ENCODE assay signal across 15 mouse cellular contexts in the genomic region with DNA sequence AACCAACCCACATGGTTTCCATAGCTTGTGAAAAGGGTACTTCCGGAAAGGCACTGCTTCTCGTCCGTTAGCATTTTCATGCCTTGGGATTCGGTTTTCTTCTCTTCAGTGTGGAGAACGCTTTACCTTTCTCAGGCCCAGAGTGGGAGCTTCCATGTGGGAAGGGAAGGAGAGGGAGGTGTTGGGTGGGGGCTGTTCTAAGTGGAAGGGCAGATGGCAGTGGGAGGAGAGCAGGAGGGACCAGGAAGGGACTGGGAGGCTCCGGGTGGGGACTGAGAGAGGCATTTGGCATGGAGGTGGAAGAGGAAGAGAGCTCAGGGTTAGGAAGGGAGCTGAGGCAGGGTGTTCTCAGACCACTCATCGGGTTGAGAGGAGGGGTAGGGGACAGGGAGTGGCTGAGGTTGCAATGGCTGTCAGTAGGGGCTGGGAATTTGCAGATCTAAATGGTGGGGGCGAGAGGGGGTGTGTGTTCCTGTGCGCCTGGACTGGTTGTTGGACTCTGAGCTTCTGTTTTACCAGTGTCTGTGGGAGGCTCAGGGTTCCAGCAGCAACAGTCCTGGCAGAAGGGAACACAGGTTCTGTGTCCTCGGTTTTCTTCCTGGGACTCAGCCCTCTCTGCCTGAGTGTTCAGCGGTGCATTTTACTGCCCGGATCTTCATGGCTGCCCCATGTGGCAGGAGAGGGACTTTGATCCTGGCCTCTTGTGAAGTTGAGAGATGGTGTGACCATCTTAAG. TPM values are rescaled to one million over a fixed set of nuclear protein-coding genes. Genes with fewer than 3 reads are reported as not detected.
A peak's percentile ranks its signal among the peaks of the same experiment; 100 is the strongest.
DNase-seq lines count a peak whose midpoint lies in the region; ATAC-seq lines count a peak whose summit lies in the region.
"Had no signal": no experiment of that assay in that cellular context is flagged by ENCODE, and none has a peak within 500 bp of the region (broad histone marks: within the 10 kb centered on the region; RNA-seq: fewer than 3 reads in every experiment).

No protein-coding gene starts in this region.

- H3K36me3 ChIP-seq in midbrain, embryonic 13.5 days, result peaks cover 66% of the 10 kb centered on the region
- peaks cover 15% of the 10 kb centered on the region for H3K36me3 ChIP-seq in midbrain, embryonic 15.5 days (replicated peaks)

- H3K9ac ChIP-seq in midbrain, embryonic 13.5 days (replicated peaks), result no peak overlapping the region
- H3K9ac ChIP-seq in midbrain, embryonic 15.5 days, result no peak overlapping the region
- H3K9ac ChIP-seq: forebrain, postnatal 0 days; hindbrain, embryonic 15.5 days; limb, embryonic 12.5 days had no signal

- no peak overlapping the region for H3K4me2 ChIP-seq in midbrain, embryonic 13.5 days (replicated peaks)
- H3K4me2 ChIP-seq in midbrain, embryonic 15.5 days, result no peak overlapping the region
- H3K4me2 ChIP-seq: hindbrain, embryonic 15.5 days; limb, embryonic 12.5 days had no signal

- 87% methylated on average over 12 of the region's 12 CpGs for WGBS in midbrain, embryonic 13.5 days
- WGBS in midbrain, embryonic 15.5 days, result 88% methylated on average over 12 of the region's 12 CpGs

- H3K4me1 ChIP-seq in midbrain, embryonic 13.5 days (replicated peaks), result peaks cover 8% of the 10 kb centered on the region
- H3K4me1 ChIP-seq in midbrain, embryonic 15.5 days, result peaks cover 3% of the 10 kb centered on the region; the same call in 1 of the 2 replicates

- intact Hi-C loops in heart, postnatal 14 days (cut with DNase I), result no loop called here

- no peak overlapping the region for H3K27ac ChIP-seq in midbrain, embryonic 13.5 days
- H3K27ac ChIP-seq in midbrain, embryonic 15.5 days, result no peak overlapping the region
- H3K27ac ChIP-seq: hindbrain, embryonic 15.5 days; limb, embryonic 12.5 days; midbrain, embryonic 10.5 days had no signal

- no peaks in the 10 kb centered on the region for H3K9me3 ChIP-seq in midbrain, embryonic 13.5 days
- no peaks in the 10 kb centered on the region for H3K9me3 ChIP-seq in midbrain, embryonic 15.5 days
- H3K9me3 ChIP-seq: hindbrain, embryonic 15.5 days; limb, embryonic 12.5 days; midbrain, embryonic 10.5 days had no signal

- H3K4me3 ChIP-seq in midbrain, embryonic 13.5 days (replicated peaks), result no peak overlapping the region
- no peak overlapping the region for H3K4me3 ChIP-seq in midbrain, embryonic 15.5 days
- H3K4me3 ChIP-seq: hindbrain, embryonic 15.5 days; limb, embryonic 12.5 days; midbrain, embryonic 10.5 days had no signal

- peak; percentile 28 to 62 for DNase-seq in heart, adult 9 months (ENCODE audit: low spot score in 2 of 2)
- DNase-seq in heart, postnatal 14 days, result no peak
- peak; percentile 75 to 83 for DNase-seq in layer of hippocampus, adult 18-20 months (ENCODE audit: low spot score in 2 of 2)
- DNase-seq in layer of hippocampus, postnatal 25 days (ENCODE audit: extremely low spot score in 1 of 2, low spot score in 1 of 2), result no peak
- DNase-seq in right cerebral cortex, postnatal 25 days, result peak; percentile 49
- no peak for DNase-seq in right cerebral cortex, postnatal 14 days
- DNase-seq: cerebellum, adult 11-12 months; forebrain, postnatal 0 days; gastrocnemius, postnatal 25 days; lung, postnatal 36 days had no signal

- H3K27me3 ChIP-seq in midbrain, embryonic 13.5 days, result no peaks in the 10 kb centered on the region
- H3K27me3 ChIP-seq in midbrain, embryonic 15.5 days (replicated peaks), result no peaks in the 10 kb centered on the region
- H3K27me3 ChIP-seq: hindbrain, embryonic 15.5 days; limb, embryonic 12.5 days had no signal

- ATAC-seq in midbrain, embryonic 13.5 days, result no peak
- ATAC-seq in midbrain, embryonic 15.5 days (replicated peaks), result no peak
- ATAC-seq: forebrain, postnatal 0 days had no signal

RNA-seq across cellular contexts. Expression of a gene that starts 17.5 kb away (rescaled TPM):
- 10 to 100 TPM; 84.7 to 87.5 TPM for total RNA-seq in heart, postnatal 14 days (2021)
- 100 to 1,000 TPM; 175 to 194 TPM for total RNA-seq in layer of hippocampus, adult 18-20 months (2021)
- 100 to 1,000 TPM; 141 to 159 TPM for total RNA-seq in layer of hippocampus, postnatal 25 days (2021)
- 27.1 and 30.9 TPM in 2 replicates for polyA plus RNA-seq in midbrain, embryonic 13.5 days (2015; fragmentation: Nextera tagmentation; extraction: Ambion mirVana)
- polyA plus RNA-seq in midbrain, embryonic 15.5 days (2015; fragmentation: Nextera tagmentation; extraction: Ambion mirVana), result 24.3 and 25.3 TPM in 2 replicates

RNA-seq across cellular contexts. Expression of a gene that starts 28.0 kb away (rescaled TPM):
- under 1 TPM; 0.14 to 0.24 TPM for total RNA-seq in heart, postnatal 14 days (2021)
- 1 to 10 TPM; 1.6 to 2.1 TPM for total RNA-seq in layer of hippocampus, adult 18-20 months (2021)
- 1 to 10 TPM; 1.8 to 2.5 TPM for total RNA-seq in layer of hippocampus, postnatal 25 days (2021)
- polyA plus RNA-seq in midbrain, embryonic 13.5 days (2015; fragmentation: Nextera tagmentation; extraction: Ambion mirVana), result 2.5 and 3.0 TPM in 2 replicates
- polyA plus RNA-seq in midbrain, embryonic 15.5 days (2015; fragmentation: Nextera tagmentation; extraction: Ambion mirVana), result 2.2 and 2.9 TPM in 2 replicates
- total RNA-seq: forebrain, postnatal 0 days had no signal

RNA-seq across cellular contexts. Expression of a gene that starts 28.3 kb away (rescaled TPM):
- 10 to 100 TPM; 43.7 to 46.1 TPM for total RNA-seq in heart, postnatal 14 days (2021)
- 100 to 1,000 TPM; 114 to 115 TPM for total RNA-seq in layer of hippocampus, adult 18-20 months (2021)
- total RNA-seq in layer of hippocampus, postnatal 25 days (2021), result 100 to 1,000 TPM; 108 to 111 TPM
- 221 and 223 TPM in 2 replicates for polyA plus RNA-seq in midbrain, embryonic 13.5 days (2015; fragmentation: Nextera tagmentation; extraction: Ambion mirVana)
- 180 and 191 TPM in 2 replicates for polyA plus RNA-seq in midbrain, embryonic 15.5 days (2015; fragmentation: Nextera tagmentation; extraction: Ambion mirVana)

Comparison
In these comparisons a context has a peak if more than half of its experiments do, and no peak if none do; other contexts are left out.
1. DNase-seq: peak in heart, adult 9 months (2 of 2), layer of hippocampus, adult 18-20 months (2 of 2) and right cerebral cortex, postnatal 25 days (single experiment); none in heart, postnatal 14 days (0 of 2), layer of hippocampus, postnatal 25 days (0 of 2) and right cerebral cortex, postnatal 14 days (single experiment).